Mouse (Mus musculus) myocyte (in vitro differentiated cells): ENCODE data around the gene Chd2.

Experiments used
- CEBPB ChIP-seq: IDR thresholded peaks from 2 replicates; pipeline ENCODE4 v1.6.1; 2011; ENCODE audit warnings: mild to moderate bottlenecking, moderate library complexity; ENCODE audit not compliant: poor library complexity, insufficient read depth, severe bottlenecking
- MYOG ChIP-seq, 3 experiments: IDR thresholded peaks; one replicate each; pipeline ENCODE4 v1.6.1; 2011; ENCODE audit warnings: control low read depth in 2 of 3, low read depth in 2 of 3, mild to moderate bottlenecking in 2 of 3; ENCODE audit not compliant: insufficient read length in 2 of 3, control insufficient read depth in 1 of 3, insufficient read depth in 1 of 3

GRCm38 (mm10) chr7:73538424-73539079 lies 3.1 kb downstream of the Chd2 start:
- TF ChIP-seq CEBPB (no peak), MYOG (IDR thresholded peaks at IDR 0.05; ENCODE audit: control insufficient read depth in 1 of 3, insufficient read depth in 1 of 3, insufficient read length in 2 of 3, low read depth in 2 of 3) (no peak)
